Mouse (Mus musculus) lung, adult 2 months (tissue): ENCODE data around the gene Elavl1.

Source experiments
- CTCF ChIP-seq: fragments of 200-500 bp; IDR thresholded peaks from 2 replicates; pipeline ENCODE4 v1.5.1; 2011; ENCODE audit warnings: mild to moderate bottlenecking, low read length, control low read depth; ENCODE audit not compliant: insufficient read depth
- POLR2A ChIP-seq: fragments of 200-500 bp; IDR thresholded peaks from 2 replicates; pipeline ENCODE4 v1.6.1; 2011; ENCODE audit warnings: low read depth, mild to moderate bottlenecking, control low read depth, low read length, borderline replicate concordance; ENCODE audit errors: extremely low read depth

DNA sequence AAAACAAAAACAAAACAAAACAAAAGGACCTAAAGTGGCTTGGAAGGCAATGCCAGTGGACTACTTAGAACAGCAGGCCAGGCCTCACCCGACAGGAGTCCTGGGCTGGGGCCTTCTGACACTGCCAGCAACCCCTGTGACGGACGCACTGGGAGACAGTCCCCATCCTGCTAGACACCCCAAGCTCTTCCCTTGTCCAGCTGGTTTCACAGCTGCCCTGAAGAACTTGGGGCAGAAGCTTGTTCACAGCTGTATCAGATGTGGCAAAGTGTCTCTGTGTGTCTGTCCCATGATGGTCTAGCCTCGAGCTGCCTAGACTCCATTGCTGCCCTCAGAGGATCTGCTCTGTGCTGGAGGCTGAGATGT, 65.4 kb downstream of the Elavl1 start:
- TF ChIP-seq POLR2A: no peak
- no peak for TF ChIP-seq CTCF
